30 mouse cellular contexts compared by ENCODE assay signal in the genomic region with DNA sequence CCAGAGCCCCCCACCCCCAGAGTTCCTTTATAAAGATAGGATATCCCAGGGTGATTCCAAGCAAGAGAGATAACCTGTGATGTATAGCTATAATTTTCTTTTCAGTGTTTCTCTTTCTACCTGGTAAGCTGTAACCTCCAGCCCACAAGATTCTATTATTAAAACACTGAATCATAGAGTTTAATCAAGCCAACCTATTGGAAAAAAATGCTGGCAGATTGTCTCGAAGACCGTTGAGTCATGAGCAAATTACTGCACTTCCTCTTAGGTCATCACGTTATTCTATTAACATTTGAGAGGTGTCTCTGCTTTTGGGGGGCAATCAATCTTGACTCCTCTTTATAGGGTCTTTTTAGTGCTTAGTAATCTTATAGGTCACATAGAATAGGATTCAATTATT.
"Had no signal": no experiment of that assay in that cellular context is flagged by ENCODE, and none has a peak within 500 bp of the region (broad histone marks: within the 10 kb centered on the region; RNA-seq: fewer than 3 reads in every experiment).

No protein-coding gene starts in this region.

- H3K4me1 ChIP-seq: heart, embryonic 12.5 days; heart, embryonic 13.5 days; heart, embryonic 15.5 days; hindbrain, embryonic 10.5 days; hindbrain, embryonic 12.5 days; hindbrain, embryonic 13.5 days; hindbrain, embryonic 15.5 days; intestine, embryonic 15.5 days; kidney, embryonic 15.5 days had no signal

- H3K9me3 ChIP-seq: heart, embryonic 12.5 days; heart, embryonic 13.5 days; heart, embryonic 15.5 days; hindbrain, embryonic 10.5 days; hindbrain, embryonic 12.5 days; hindbrain, embryonic 13.5 days; hindbrain, embryonic 15.5 days; intestine, embryonic 15.5 days; kidney, embryonic 15.5 days had no signal

- DNase-seq: heart, postnatal 10 days; heart, postnatal 14 days; heart, postnatal 36 days; heart, postnatal 4 days; kidney, adult 11 months; kidney, adult 18-20 months; kidney, adult 2 months; kidney, adult 8-10 months; kidney, adult 9 months; kidney, postnatal 10 days; kidney, postnatal 14 days; kidney, postnatal 25 days; kidney, postnatal 36 days; kidney, postnatal 4 days; layer of hippocampus, adult 9-11 months; layer of hippocampus, postnatal 36 days had no signal

- H3K27me3 ChIP-seq: heart, embryonic 12.5 days; heart, embryonic 13.5 days; heart, embryonic 15.5 days; hindbrain, embryonic 12.5 days; hindbrain, embryonic 13.5 days; hindbrain, embryonic 15.5 days; intestine, embryonic 15.5 days; kidney, embryonic 15.5 days had no signal

- H3K4me3 ChIP-seq: heart, embryonic 12.5 days; heart, embryonic 13.5 days; heart, embryonic 15.5 days; hindbrain, embryonic 10.5 days; hindbrain, embryonic 12.5 days; hindbrain, embryonic 13.5 days; hindbrain, embryonic 15.5 days; intestine, embryonic 15.5 days; kidney, embryonic 15.5 days; layer of hippocampus, adult 2 months; left cerebral cortex, adult 2 months had no signal

- H3K36me3 ChIP-seq: heart, embryonic 12.5 days; heart, embryonic 13.5 days; heart, embryonic 15.5 days; hindbrain, embryonic 10.5 days; hindbrain, embryonic 12.5 days; hindbrain, embryonic 13.5 days; hindbrain, embryonic 15.5 days; intestine, embryonic 15.5 days; kidney, embryonic 15.5 days had no signal

- H3K27ac ChIP-seq: heart, embryonic 13.5 days; heart, embryonic 15.5 days; hindbrain, embryonic 10.5 days; hindbrain, embryonic 12.5 days; hindbrain, embryonic 13.5 days; hindbrain, embryonic 14.5 days; hindbrain, embryonic 15.5 days; hindbrain, postnatal 0 days; intestine, embryonic 15.5 days; kidney, embryonic 15.5 days; kidney, postnatal 0 days; layer of hippocampus, adult 2 months; left cerebral cortex, adult 2 months had no signal
